Mouse (Mus musculus): ENCODE measurements around the gene Oprd1. TPM values are rescaled to one million over a fixed set of nuclear protein-coding genes. Genes with fewer than 3 reads are reported as not detected.

The Oprd1 gene
- polyA plus RNA-seq, 1 experiment from 2014 or later, result 0.05 TPM

GRCm38 (mm10) chr4:132079555-132080275 lies 64.6 kb downstream of the Oprd1 start:
- Histone ChIP-seq H3K27me3 (ENCODE audit: insufficient read depth, low read length) (no peaks in the 10 kb centered on the region), H3K27ac (no peak overlapping the region), H3K4me3 (replicated peaks; ENCODE audit: low read depth, low read length) (no peak overlapping the region), H3K9ac (ENCODE audit: low read depth, low read length) (no peak overlapping the region), H3K4me1 (replicated peaks; ENCODE audit: insufficient read depth, low read length) (0 out of 2 replicates have a peak, but pooled peaks cover 8% of the 10 kb centered on the region), H3K36me3 (ENCODE audit: insufficient read depth, low read length) (no peaks in the 10 kb centered on the region), H3K4me2 (ENCODE audit: low read length) (no peak overlapping the region), H3K9me3 (replicated peaks; ENCODE audit: low read length) (no peaks in the 10 kb centered on the region)
- DNase-seq (ENCODE audit: low spot score), result peak; percentile 84
- 10% methylated on average over 19 of the region's 19 CpGs for WGBS
- peak; percentile 94 for TF ChIP-seq CTCF (IDR thresholded peaks at IDR 0.05; ENCODE audit: low read depth)
- ATAC-seq (replicated peaks; ENCODE audit: low FRiP score, low read depth), result no peak

GRCm38 (mm10) chr4:132078296-132078714 lies 66.0 kb downstream of the Oprd1 start:
- no peaks in the 10 kb centered on the region for H3K27me3 ChIP-seq (ENCODE audit: insufficient read depth, low read length)
- H3K9ac ChIP-seq (ENCODE audit: low read depth, low read length), result no peak overlapping the region
- no peaks in the 10 kb centered on the region for H3K36me3 ChIP-seq (ENCODE audit: insufficient read depth, low read length)
- 70% methylated on average over 7 of the region's 7 CpGs for whole genome bisulfite sequencing
- H3K4me1 ChIP-seq (replicated peaks; ENCODE audit: insufficient read depth, low read length), result 0 out of 2 replicates have a peak, but pooled peaks cover 8% of the 10 kb centered on the region
- no peak overlapping the region for H3K4me3 ChIP-seq (replicated peaks; ENCODE audit: low read depth, low read length)
- no peak overlapping the region for H3K4me2 ChIP-seq (ENCODE audit: low read length)
- ATAC-seq (replicated peaks; ENCODE audit: low FRiP score, low read depth), result no peak
- H3K27ac ChIP-seq, result no peak overlapping the region
- no peak for DNase-seq (ENCODE audit: low spot score)
- H3K9me3 ChIP-seq (replicated peaks; ENCODE audit: low read length), result no peaks in the 10 kb centered on the region
- no peak for TF ChIP-seq CTCF (IDR thresholded peaks at IDR 0.05; ENCODE audit: low read depth)

DNA sequence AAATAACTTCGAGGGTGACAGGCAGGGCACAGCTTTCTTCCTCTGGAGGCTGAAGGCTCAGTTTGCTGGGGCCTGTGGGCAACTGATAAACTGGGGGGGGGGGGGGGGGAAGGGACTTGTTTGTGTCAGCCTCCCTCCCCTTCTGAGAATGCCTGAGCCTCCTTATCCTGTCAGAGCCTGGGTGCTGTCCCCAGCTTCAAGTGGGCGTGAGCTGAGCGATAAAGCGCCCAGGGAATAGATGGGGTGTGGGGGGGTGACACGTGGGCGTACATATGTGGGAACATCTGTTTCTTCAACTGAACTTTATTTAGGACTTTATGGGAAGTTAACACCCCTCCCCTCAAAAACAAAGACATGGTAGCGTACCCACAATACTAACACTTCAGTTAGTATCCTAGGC lies 66.8 kb downstream of the Oprd1 start:
- Histone ChIP-seq H3K27me3 (ENCODE audit: insufficient read depth, low read length) (no peaks in the 10 kb centered on the region), H3K4me1 (replicated peaks; ENCODE audit: insufficient read depth, low read length) (0 out of 2 replicates have a peak, but pooled peaks cover 8% of the 10 kb centered on the region), H3K4me3 (replicated peaks; ENCODE audit: low read depth, low read length) (no peak overlapping the region), H3K4me2 (ENCODE audit: low read length) (0 out of 2 replicates have a peak overlapping the region, but pooled peaks have one; percentile 6), H3K36me3 (ENCODE audit: insufficient read depth, low read length) (no peaks in the 10 kb centered on the region), H3K27ac (peak overlapping the region; percentile 72; the same call in 1 of the 2 replicates), H3K9ac (ENCODE audit: low read depth, low read length) (no peak overlapping the region), H3K9me3 (replicated peaks; ENCODE audit: low read length) (no peaks in the 10 kb centered on the region)
- ATAC-seq (replicated peaks; ENCODE audit: low FRiP score, low read depth), result no peak
- no peak for TF ChIP-seq CTCF (IDR thresholded peaks at IDR 0.05; ENCODE audit: low read depth)
- DNase-seq (ENCODE audit: low spot score), result no peak
- 65% methylated on average over 7 of the region's 7 CpGs for WGBS

GRCm38 (mm10) chr4:132076480-132077405 lies 67.5 kb downstream of the Oprd1 start:
- no peaks in the 10 kb centered on the region for H3K36me3 ChIP-seq (ENCODE audit: insufficient read depth, low read length)
- 0 out of 2 replicates have a peak, but pooled peaks cover 8% of the 10 kb centered on the region for H3K4me1 ChIP-seq (replicated peaks; ENCODE audit: insufficient read depth, low read length)
- DNase-seq (ENCODE audit: low spot score) (peak; percentile 54), ATAC-seq (replicated peaks; ENCODE audit: low FRiP score, low read depth) (no peak)
- peak overlapping the region; percentile 6; the same call in 1 of the 2 replicates for H3K4me2 ChIP-seq (ENCODE audit: low read length)
- no peak for TF ChIP-seq CTCF (IDR thresholded peaks at IDR 0.05; ENCODE audit: low read depth)
- H3K9ac ChIP-seq (ENCODE audit: low read depth, low read length), result no peak overlapping the region
- H3K9me3 ChIP-seq (replicated peaks; ENCODE audit: low read length), result no peaks in the 10 kb centered on the region
- H3K27me3 ChIP-seq (ENCODE audit: insufficient read depth, low read length), result no peaks in the 10 kb centered on the region
- peak overlapping the region; percentile 72 for H3K27ac ChIP-seq
- 28% methylated on average over 20 of the region's 20 CpGs for WGBS
- H3K4me3 ChIP-seq (replicated peaks; ENCODE audit: low read depth, low read length), result no peak overlapping the region

DNA sequence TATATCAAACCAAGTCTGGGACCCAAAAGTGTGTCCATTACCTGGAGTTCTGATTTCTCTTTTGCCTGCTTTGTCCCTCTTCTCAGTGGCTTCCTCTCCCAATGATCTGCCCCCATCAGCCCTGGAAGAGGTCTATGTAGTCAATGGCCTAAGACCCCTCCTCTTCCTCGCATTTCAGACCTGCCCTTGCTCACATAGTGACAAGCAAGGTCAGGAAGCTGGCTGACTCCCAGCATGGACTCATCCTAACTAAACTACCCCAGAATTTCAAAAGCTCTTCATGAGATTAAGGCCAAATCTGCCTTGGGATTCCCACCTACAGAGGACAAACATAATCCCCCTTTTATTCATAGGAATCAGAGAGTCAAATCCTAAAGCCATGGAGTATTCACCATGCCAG lies 68.5 kb downstream of the Oprd1 start:
- Histone ChIP-seq H3K9me3 (replicated peaks; ENCODE audit: low read length) (no peaks in the 10 kb centered on the region), H3K27me3 (ENCODE audit: insufficient read depth, low read length) (no peaks in the 10 kb centered on the region), H3K4me1 (replicated peaks; ENCODE audit: insufficient read depth, low read length) (0 out of 2 replicates have a peak, but pooled peaks cover 8% of the 10 kb centered on the region), H3K9ac (ENCODE audit: low read depth, low read length) (no peak overlapping the region), H3K4me3 (replicated peaks; ENCODE audit: low read depth, low read length) (no peak overlapping the region), H3K27ac (peak overlapping the region; percentile 72), H3K4me2 (ENCODE audit: low read length) (peak overlapping the region; percentile 90; the same call in 1 of the 2 replicates), H3K36me3 (ENCODE audit: insufficient read depth, low read length) (no peaks in the 10 kb centered on the region)
- ATAC-seq (replicated peaks; ENCODE audit: low FRiP score, low read depth) (no peak), DNase-seq (ENCODE audit: low spot score) (no peak)
- 54% methylated on average over 1 of the region's 1 CpGs for WGBS
- no peak for TF ChIP-seq CTCF (IDR thresholded peaks at IDR 0.05; ENCODE audit: low read depth)

Measured in kidney, postnatal 0 days (tissue).